ENCODE assay signal across 9 mouse cellular contexts in the genomic region with DNA sequence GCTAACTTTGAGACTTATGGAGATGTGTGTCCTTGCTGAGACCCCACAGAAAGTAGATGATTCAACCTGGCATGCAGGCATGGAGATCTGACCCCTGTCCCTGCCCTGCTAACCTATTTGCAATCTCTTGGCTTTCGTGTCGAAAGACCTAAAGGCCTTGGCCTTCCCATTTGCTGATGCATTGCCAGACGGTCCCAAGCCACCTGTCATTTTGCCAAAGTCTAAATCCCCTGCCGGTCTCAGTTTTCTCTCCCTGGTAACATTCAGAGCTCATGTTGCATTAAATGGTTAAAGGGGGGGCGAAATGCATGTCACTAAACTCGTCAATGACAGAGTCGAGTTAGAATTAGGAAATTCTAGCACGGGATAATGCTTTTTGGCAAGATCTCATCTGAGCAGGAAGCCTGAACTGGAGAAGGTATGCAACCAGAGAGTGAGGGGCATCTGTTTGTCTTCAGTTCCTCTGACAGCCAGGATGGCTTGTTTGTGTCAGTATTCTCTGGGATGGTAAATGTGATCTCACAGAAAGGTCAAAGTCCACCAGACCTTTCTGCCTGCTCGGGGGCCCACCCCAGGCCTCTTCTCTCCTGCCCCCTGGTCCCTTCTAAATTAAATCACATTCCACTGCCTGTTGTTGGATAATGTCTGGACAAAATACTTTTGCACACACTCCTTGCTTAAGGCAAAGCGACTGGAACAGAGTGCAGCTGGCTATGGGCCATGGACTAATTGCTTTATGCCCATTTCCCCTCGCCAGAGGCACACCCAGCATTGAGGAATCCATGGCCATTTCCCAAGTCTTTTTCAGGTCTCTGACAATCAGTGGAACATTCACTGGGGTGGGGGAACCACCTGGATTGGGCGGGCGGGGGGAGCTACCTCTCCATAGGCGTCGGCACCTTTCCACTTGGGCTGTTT.
DNase-seq lines count a peak whose midpoint lies in the region; ATAC-seq lines count a peak whose summit lies in the region.
"Had no signal": no experiment of that assay in that cellular context is flagged by ENCODE, and none has a peak within 500 bp of the region (broad histone marks: within the 10 kb centered on the region; RNA-seq: fewer than 3 reads in every experiment).

No protein-coding gene starts in this region.

- DNase-seq in fat pad, adult 2 months (ENCODE audit: extremely low read depth, low read depth, low spot score) = peak; percentile 64
- DNase-seq in heart, postnatal 36 days = peak; percentile 49 to 59
- no peak for DNase-seq in ovary, postnatal 10 days (ENCODE audit: low spot score)
- DNase-seq in cerebellum, adult 18-20 months = no peak
- DNase-seq in left cerebral cortex, postnatal 25 days (ENCODE audit: low spot score in 2 of 2) = no peak

- no peaks in the 10 kb centered on the region for H3K27me3 ChIP-seq in limb, embryonic 12.5 days
- H3K27me3 ChIP-seq in stomach, embryonic 14.5 days (ENCODE audit: control insufficient read depth, insufficient read depth, low read length) = no peaks in the 10 kb centered on the region
- H3K27me3 ChIP-seq: midbrain, embryonic 12.5 days had no signal

- no peak for ATAC-seq in limb, embryonic 12.5 days (ENCODE audit: insufficient number of reproducible peaks, insufficient read depth, low FRiP score, low TSS enrichment, low read depth)
- ATAC-seq in stomach, embryonic 14.5 days (ENCODE audit: insufficient number of reproducible peaks, insufficient read depth, low FRiP score, low read depth) = peak; percentile 59; the same call in 1 of the 2 replicates

- intact Hi-C loops in heart, postnatal 36 days (cut with DNase I) = loop anchor here (1.0 to 5.0 kb wide), 4 partner anchors 20 to 118 kb away; partner anchors contain the start of gene Tshz2
- intact Hi-C loops in left cerebral cortex, postnatal 25 days (cut with DNase I) = no loop called here

- peaks cover 34% of the 10 kb centered on the region for H3K4me1 ChIP-seq in brown adipose tissue, adult 24 weeks (ENCODE audit: control insufficient read depth, insufficient read depth, insufficient read length, low read length)
- H3K4me1 ChIP-seq in limb, embryonic 12.5 days (replicated peaks) = peaks cover 54% of the 10 kb centered on the region
- H3K4me1 ChIP-seq in stomach, embryonic 14.5 days (ENCODE audit: control insufficient read depth, insufficient read depth, low read length) = peaks cover 19% of the 10 kb centered on the region
- H3K4me1 ChIP-seq: midbrain, embryonic 12.5 days had no signal

- no peak overlapping the region for H3K9ac ChIP-seq in limb, embryonic 12.5 days (replicated peaks)
- no peak overlapping the region for H3K9ac ChIP-seq in stomach, embryonic 14.5 days (replicated peaks; ENCODE audit: low read depth, low read length)
- H3K9ac ChIP-seq: midbrain, embryonic 12.5 days had no signal

- 20% methylated on average over 15 of the region's 15 CpGs for WGBS in limb, embryonic 12.5 days
- 26% methylated on average over 15 of the region's 15 CpGs for WGBS in stomach, embryonic 14.5 days

- no peak overlapping the region for H3K4me3 ChIP-seq in brown adipose tissue, adult 24 weeks (ENCODE audit: insufficient read depth, low read depth, low read length)
- H3K4me3 ChIP-seq in limb, embryonic 12.5 days (replicated peaks) = no peak overlapping the region
- no peak overlapping the region for H3K4me3 ChIP-seq in stomach, embryonic 14.5 days (ENCODE audit: low read depth, low read length)
- H3K4me3 ChIP-seq: midbrain, embryonic 12.5 days had no signal

- H3K4me2 ChIP-seq in limb, embryonic 12.5 days = no peak overlapping the region
- no peak overlapping the region for H3K4me2 ChIP-seq in stomach, embryonic 14.5 days (replicated peaks; ENCODE audit: low read depth, low read length)
- H3K4me2 ChIP-seq: midbrain, embryonic 12.5 days had no signal

- H3K27ac ChIP-seq in brown adipose tissue, adult 24 weeks (replicated peaks; ENCODE audit: low read depth, low read length) = peak overlapping the region; percentile 93
- H3K27ac ChIP-seq in limb, embryonic 12.5 days = peak overlapping the region; percentile 77
- peak overlapping the region; percentile 66 for H3K27ac ChIP-seq in stomach, embryonic 14.5 days (ENCODE audit: low read length)
- H3K27ac ChIP-seq: midbrain, embryonic 12.5 days had no signal

- peaks cover 4% of the 10 kb centered on the region; the same call in 1 of the 2 replicates for H3K9me3 ChIP-seq in limb, embryonic 12.5 days
- no peaks in the 10 kb centered on the region for H3K9me3 ChIP-seq in stomach, embryonic 14.5 days (ENCODE audit: control insufficient read depth, low read depth, low read length)

- no peaks in the 10 kb centered on the region for H3K36me3 ChIP-seq in limb, embryonic 12.5 days
- H3K36me3 ChIP-seq in stomach, embryonic 14.5 days (ENCODE audit: control insufficient read depth, insufficient read depth, low read length) = no peaks in the 10 kb centered on the region
- H3K36me3 ChIP-seq: midbrain, embryonic 12.5 days had no signal

Comparison
In these comparisons a context has a peak if more than half of its experiments do, and no peak if none do; other contexts are left out.
1. DNase-seq: peak in fat pad, adult 2 months (single experiment) and heart, postnatal 36 days (2 of 2); none in ovary, postnatal 10 days (single experiment), cerebellum, adult 18-20 months (0 of 2) and left cerebral cortex, postnatal 25 days (0 of 2).
2. Peak in every context shown above with its lines, with median percentiles within 50 percentile points of each other: H3K27ac ChIP-seq.